Mouse (Mus musculus): ENCODE measurements around the gene Cygb.

DNA sequence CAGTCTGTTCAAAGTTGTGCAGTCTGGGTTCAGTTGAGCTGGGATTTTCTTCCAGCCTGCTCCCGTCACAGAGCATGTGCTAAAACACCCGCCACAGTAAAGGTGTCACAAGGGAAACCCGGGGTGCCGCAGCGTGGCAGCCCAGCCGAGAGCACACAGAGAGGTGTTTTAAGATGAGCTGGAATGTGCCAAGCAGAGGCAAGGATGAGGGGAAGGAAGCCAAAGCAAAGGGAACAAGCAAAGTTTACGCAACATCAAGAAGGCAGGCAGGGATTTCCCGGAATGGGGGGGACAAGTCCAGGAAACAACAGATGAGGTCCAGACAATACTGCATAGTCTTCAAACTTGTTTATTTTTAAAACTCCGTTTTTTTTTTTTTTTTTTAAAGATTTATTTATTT lies 12.5 kb upstream of the Cygb start:
- TF ChIP-seq POLR2A (IDR thresholded peaks at IDR 0.05; ENCODE audit: borderline replicate concordance, extremely low read depth, insufficient read depth, insufficient read length, poor library complexity, severe bottlenecking) (no peak), CTCF (IDR thresholded peaks at IDR 0.05; ENCODE audit: borderline replicate concordance, extremely low read depth, insufficient read depth, insufficient read length) (no peak)

Measured in brain, embryonic 14.5 days (tissue).